Mouse (Mus musculus) lung, embryonic 14.5 days (tissue): ENCODE data around the gene Apol9a. TPM values are rescaled to one million over a fixed set of nuclear protein-coding genes. Genes with fewer than 3 reads are reported as not detected.

Source experiments
- ATAC-seq: fragments of 200-750 bp; cut with Nextera tagmentation; 2 replicates; pipeline ENCODE4 v1.8.0; 2017; ENCODE audit warnings: mild to moderate bottlenecking, moderate TSS enrichment, moderate library complexity; ENCODE audit not compliant: insufficient read depth
- DNase-seq: peaks from one replicate; pipeline ENCODE4 v3.0.0-alpha.2; 2015
- H3K27ac ChIP-seq: fragments of 300-500 bp; sonication (generic); 2 replicates; pipeline ENCODE4 v1.5.1; 2014; ENCODE audit warnings: low read depth, mild to moderate bottlenecking, moderate library complexity
- H3K27me3 ChIP-seq: fragments of 300-500 bp; sonication (generic); 2 replicates; pipeline ENCODE4 v1.6.1; 2014; ENCODE audit warnings: low read length, control low read depth; ENCODE audit not compliant: insufficient read depth
- H3K36me3 ChIP-seq: fragments of 300-500 bp; sonication (generic); 2 replicates; pipeline ENCODE4 v1.6.1; 2014; ENCODE audit warnings: control low read depth; ENCODE audit not compliant: insufficient read depth
- H3K4me1 ChIP-seq: fragments of 300-500 bp; sonication (generic); 2 replicates; pipeline ENCODE4 v1.6.1; 2014; ENCODE audit warnings: antibody characterized with exemption, control low read depth; ENCODE audit not compliant: insufficient read depth
- H3K4me2 ChIP-seq: fragments of 300-500 bp; sonication (generic); 2 replicates; pipeline ENCODE4 v1.6.1; 2014; ENCODE audit warnings: mild to moderate bottlenecking
- H3K4me3 ChIP-seq: fragments of 300-500 bp; sonication (generic); 2 replicates; pipeline ENCODE4 v1.5.1; 2014; ENCODE audit warnings: low read depth, low read length
- H3K9ac ChIP-seq: fragments of 300-500 bp; sonication (generic); 2 replicates; pipeline ENCODE4 v1.6.1; 2014
- H3K9me3 ChIP-seq: fragments of 300-500 bp; sonication (generic); 2 replicates; pipeline ENCODE4 v1.6.1; 2016; ENCODE audit warnings: low read depth, low read length, control low read depth
- CTCF ChIP-seq: IDR thresholded peaks from 2 replicates; pipeline ENCODE4 v1.5.1; 2016; ENCODE audit warnings: antibody characterized with exemption, low read depth
- WGBS: fragments of 180-500 bp; shearing (Covaris S2); extraction: QIAGEN DNeasy Blood & Tissue Kit; methylation state at CpG from one replicate; pipeline ENCODE4 v1.1.7; 2014; 5-methylcytosine and 5-hydroxymethylcytosine counted together
- polyA plus RNA-seq: library from polyadenylated mRNA; unstranded; fragments of >200 nt; fragmentation: Nextera tagmentation; extraction: Ambion mirVana; gene quantifications from 2 replicates; pipeline ENCODE4 v1.2.1, GENCODE M21; 2014

The Apol9a gene
- polyA plus RNA-seq, 1 experiment from 2014 or later: not detected

- Histone ChIP-seq H3K27me3 (no peaks in the 10 kb centered on the region), H3K36me3 (no peaks in the 10 kb centered on the region), H3K27ac (no peak overlapping the region), H3K4me3 (peak overlapping the region; percentile 10; the same call in 1 of the 2 replicates), H3K9me3 (no peaks in the 10 kb centered on the region), H3K9ac (peak overlapping the region; percentile 10; the same call in 1 of the 2 replicates), H3K4me2 (peak overlapping the region; percentile 48), H3K4me1 (0 out of 2 replicates have a peak, but pooled peaks cover 7% of the 10 kb centered on the region)
- 4% methylated on average over 11 of the region's 11 CpGs for WGBS
- DNase-seq (peak; percentile 34), ATAC-seq (no peak)
- TF ChIP-seq CTCF: no peak
Measured at GRCm38 (mm10) chr15:77356248-77356810, 54.6 kb downstream of the Apol9a start.

GRCm38 (mm10) chr15:77354848-77355551, 55.9 kb downstream of the Apol9a start:
- no peak overlapping the region for H3K27ac ChIP-seq
- H3K9me3 ChIP-seq: no peaks in the 10 kb centered on the region
- WGBS: 84% methylated on average over 6 of the region's 6 CpGs
- H3K4me3 ChIP-seq: no peak overlapping the region
- no peak for DNase-seq
- no peak overlapping the region for H3K9ac ChIP-seq
- H3K4me1 ChIP-seq: 0 out of 2 replicates have a peak, but pooled peaks cover 7% of the 10 kb centered on the region
- no peaks in the 10 kb centered on the region for H3K36me3 ChIP-seq
- H3K4me2 ChIP-seq: no peak overlapping the region
- ATAC-seq: no peak
- H3K27me3 ChIP-seq: no peaks in the 10 kb centered on the region
- TF ChIP-seq CTCF: no peak

- Histone ChIP-seq H3K4me3 (no peak overlapping the region), H3K9ac (no peak overlapping the region), H3K9me3 (no peaks in the 10 kb centered on the region), H3K4me2 (no peak overlapping the region), H3K36me3 (no peaks in the 10 kb centered on the region), H3K4me1 (0 out of 2 replicates have a peak, but pooled peaks cover 7% of the 10 kb centered on the region), H3K27me3 (no peaks in the 10 kb centered on the region), H3K27ac (no peak overlapping the region)
- ATAC-seq (no peak), DNase-seq (no peak)
- TF ChIP-seq CTCF: no peak
- 55% methylated on average over 4 of the region's 4 CpGs for WGBS
Measured at GRCm38 (mm10) chr15:77354496-77354847, 56.5 kb downstream of the Apol9a start.

Other genes starting within 250 kb of the Apol9a start
- 51.9 and 55.8 TPM in 2 replicates for gene Rbfox2, start 104.1 kb downstream of the Apol9a start, polyA plus RNA-seq
- not detected in 2 replicates for gene Apol7a, start 12.0 kb downstream of the Apol9a start, polyA plus RNA-seq
- not detected in 2 replicates for gene Apol7b, start 36.4 kb upstream of the Apol9a start, polyA plus RNA-seq
- gene Apol10a, start 65.9 kb upstream of the Apol9a start, polyA plus RNA-seq: not detected in 2 replicates
- gene Apol11a, start 97.1 kb upstream of the Apol9a start, polyA plus RNA-seq: not detected in 2 replicates
- gene Apol7c, start 122.2 kb upstream of the Apol9a start, polyA plus RNA-seq: not detected in 2 replicates
- gene 1700025B11Rik, start 150.8 kb upstream of the Apol9a start, polyA plus RNA-seq: not detected in 2 replicates
- gene Apol10b, start 185.0 kb upstream of the Apol9a start, polyA plus RNA-seq: 0.08 TPM in 1 of 2 replicates, not detected in the other
- gene Gm36245, start 188.1 kb upstream of the Apol9a start, polyA plus RNA-seq: not detected in 2 replicates
- 0.09 TPM in 1 of 2 replicates, not detected in the other for gene Apol11b, start 232.2 kb upstream of the Apol9a start, polyA plus RNA-seq